Mouse (Mus musculus): ENCODE measurements around the gene Ubr1.
"Not testable (repeated sequence)": the region's sequence is repeated elsewhere in the genome, so short reads cannot be mapped to it uniquely, and the experiment has no call there.

Ubr1 gene

DNA sequence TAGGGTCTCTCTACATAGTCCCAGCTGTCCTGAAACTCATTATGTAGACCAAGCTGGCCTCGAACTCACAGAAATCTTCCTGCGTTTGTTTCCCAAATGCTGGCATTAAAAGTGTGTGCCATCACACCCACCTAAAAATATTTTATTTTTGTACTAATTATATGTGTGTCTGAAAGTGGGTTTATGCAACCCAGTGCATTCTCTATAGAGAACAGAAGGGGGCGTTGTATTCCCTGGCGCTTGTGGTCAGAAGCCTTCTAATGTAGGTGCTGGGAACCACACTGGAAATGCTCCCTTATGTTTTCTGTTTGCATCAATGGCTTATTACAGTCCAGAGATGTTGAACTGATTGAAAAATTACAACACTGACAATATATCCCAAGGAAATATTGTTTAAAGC lies 5.8 kb upstream of the Ubr1 start:
- peak; percentile 63 for DNase-seq

DNA sequence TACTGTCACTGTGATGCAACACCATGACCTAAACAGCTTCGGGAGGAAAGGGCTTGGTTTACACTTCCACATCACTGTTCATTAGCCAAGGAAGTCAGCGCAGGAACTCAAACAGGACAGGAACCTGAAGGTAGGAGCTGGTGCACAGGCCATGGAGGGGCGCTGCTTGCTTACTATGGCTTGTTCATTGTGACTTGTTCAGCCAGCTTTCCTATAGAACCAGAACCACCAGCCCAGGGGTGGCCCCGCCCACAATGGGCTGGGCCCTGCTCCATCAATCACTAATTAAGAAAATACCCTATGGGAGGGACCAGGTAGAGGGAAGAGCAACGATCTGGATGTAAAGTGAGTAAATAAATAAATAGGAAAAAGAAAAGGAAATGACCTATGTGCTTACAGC lies 2.4 kb upstream of the Ubr1 start:
- peak; percentile 42 for DNase-seq

DNA sequence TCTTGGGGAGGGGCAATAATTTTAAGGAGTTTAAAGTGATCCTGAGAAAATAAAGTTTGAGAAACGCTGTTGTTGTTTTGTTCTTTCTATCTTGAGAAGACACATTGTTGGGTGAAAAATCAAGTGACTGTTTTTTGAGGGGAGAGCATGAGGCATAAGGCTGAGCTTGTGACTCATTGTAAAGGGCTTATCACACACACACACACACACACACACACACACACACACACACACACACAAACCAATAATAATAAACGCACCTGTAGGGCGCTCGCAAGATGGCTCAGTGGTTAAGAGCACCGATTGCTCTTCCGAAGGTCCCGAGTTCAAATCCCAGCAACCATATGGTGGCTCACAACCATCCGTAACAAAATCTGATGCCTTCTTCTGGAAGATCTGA lies 1.7 kb upstream of the Ubr1 start:
- not testable (repeated sequence) for DNase-seq

DNA sequence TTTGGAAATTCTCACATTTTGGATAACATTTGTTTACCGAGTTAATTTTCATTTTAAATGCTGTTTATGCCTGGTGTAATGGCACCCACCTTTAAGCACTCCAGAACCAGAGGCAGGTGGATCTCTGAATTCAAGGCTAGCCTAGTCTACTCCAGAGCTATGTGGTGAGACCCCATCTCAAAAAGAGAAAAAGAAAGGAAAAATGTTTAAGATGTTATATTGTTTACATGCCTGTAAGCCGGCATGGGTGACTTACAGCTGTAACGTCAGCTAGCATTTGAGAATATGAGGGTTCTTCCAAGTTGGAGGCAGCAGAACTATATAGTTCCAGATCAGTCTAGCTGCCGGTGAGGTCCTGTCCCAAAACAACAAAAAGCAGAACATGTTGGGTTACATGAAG lies 1.3 kb upstream of the Ubr1 start:
- DNase-seq = no peak

DNA sequence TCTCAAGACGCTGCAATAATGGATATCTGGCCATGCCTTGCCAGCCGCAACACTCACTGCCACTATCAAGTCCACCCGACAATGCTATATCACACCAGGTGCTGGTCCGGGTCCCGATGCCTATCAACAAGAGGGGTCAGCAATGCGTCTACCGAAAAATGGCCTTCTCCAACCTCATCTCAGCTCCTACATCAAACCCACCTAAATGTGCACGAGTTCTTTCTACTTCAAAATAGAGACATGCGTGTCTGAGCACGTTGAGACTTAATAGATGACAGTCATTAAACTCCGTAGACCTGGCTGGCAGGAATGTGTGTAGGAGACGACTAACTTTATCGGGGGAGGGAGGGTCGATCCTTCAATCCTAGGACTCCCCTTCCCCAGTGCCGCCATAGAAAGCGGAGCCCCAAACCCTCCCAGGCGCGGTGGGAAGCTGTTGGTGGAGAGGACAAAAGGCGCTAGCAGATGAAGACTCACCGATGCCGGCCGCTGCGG lies 423 bp downstream of the Ubr1 start:
- peak; percentile 45 for DNase-seq

DNA sequence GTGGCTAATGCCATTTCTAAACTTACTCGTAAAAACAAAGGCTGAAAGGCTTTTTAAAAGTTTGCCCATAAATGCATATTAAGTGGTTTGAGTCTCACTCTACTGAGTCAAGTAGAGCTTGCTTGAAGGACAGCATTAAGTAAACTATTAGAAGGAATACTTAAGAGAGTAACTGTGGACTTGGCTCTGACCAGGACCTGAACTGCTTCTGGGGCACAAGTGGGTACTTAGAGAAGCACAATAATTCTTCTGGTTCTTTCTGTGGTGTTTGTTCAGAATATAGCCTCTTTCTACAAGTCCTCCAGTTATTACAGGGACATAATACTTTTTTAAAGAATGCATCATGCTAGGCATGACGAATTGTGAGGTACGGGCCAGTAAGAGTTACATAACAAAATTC lies 5.0 kb downstream of the Ubr1 start:
- DNase-seq = no peak

DNA sequence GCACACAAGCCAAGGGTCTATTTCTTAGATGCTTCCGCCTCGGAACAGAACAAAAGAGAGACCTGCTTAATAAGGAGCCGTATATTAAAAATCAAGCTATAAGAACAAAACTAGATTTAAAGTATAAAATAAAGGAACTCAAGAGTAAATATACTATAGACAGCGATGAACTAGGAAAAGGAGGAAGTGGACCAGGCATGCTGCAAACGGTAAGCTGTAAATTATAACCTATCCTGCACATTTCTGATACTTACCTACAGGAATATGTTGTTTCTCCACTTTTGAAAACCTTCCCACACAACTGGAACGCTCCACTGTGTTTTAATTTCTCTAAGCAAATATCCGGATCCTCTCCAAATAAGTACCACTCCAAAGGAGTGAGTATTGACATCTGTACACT lies 7.4 kb downstream of the Ubr1 start:
- no peak for DNase-seq

DNA sequence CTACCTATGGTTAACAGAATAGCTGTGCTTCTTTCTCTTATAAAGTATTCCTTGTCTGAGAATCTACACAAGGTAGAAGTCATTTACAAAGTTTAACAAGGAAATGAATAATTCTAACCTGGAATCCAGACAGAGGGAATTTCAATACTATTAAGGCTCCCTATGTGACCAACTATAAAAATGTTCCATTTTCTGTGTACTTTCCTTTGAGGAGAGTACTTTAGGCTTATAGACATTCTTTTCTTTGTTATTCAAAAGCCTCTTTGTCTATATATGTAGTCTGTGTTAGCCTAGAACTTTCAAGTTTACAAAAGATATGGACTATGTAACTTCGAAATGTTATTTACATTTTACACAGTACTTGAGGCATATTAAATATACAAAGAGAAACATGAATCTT lies 10.3 kb downstream of the Ubr1 start:
- DNase-seq = no peak

DNA sequence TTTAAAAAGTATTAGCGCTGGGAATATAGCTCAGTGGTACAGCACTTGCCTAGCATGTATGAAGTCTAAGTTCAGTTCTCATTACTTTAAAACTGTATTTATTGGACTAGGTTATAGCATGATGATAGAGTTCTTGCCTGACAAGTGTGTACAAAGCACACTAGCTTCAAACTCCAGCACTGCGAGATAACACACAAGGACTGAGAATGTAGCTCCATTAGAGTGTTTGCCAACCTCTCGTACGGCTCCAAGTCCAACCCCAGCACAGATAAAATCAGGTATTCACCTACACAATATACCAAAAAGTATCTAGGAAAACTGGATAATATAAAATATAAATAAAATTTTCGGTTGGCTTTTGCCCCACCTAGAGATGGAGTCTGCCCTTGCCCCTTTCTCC lies 10.7 kb downstream of the Ubr1 start:
- no peak for DNase-seq

DNA sequence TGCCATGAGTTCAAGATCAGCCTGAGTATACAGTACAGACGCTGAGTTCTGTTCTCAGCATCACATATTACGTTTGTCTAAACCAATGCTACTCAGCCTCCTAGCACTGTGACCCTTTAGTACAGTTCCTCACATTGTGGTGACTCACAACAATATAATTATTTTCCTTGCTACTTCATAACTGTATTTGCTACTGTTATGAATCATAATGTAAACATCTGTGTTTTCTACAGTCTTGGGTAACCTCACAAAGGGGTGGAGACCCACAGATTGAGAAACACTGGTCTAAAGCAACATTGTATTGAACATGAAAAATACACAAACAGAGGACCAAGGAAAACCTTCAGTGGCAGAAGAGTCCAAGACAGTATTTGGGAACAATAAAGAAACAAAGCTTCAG lies 11.2 kb downstream of the Ubr1 start:
- no peak for DNase-seq

DNA sequence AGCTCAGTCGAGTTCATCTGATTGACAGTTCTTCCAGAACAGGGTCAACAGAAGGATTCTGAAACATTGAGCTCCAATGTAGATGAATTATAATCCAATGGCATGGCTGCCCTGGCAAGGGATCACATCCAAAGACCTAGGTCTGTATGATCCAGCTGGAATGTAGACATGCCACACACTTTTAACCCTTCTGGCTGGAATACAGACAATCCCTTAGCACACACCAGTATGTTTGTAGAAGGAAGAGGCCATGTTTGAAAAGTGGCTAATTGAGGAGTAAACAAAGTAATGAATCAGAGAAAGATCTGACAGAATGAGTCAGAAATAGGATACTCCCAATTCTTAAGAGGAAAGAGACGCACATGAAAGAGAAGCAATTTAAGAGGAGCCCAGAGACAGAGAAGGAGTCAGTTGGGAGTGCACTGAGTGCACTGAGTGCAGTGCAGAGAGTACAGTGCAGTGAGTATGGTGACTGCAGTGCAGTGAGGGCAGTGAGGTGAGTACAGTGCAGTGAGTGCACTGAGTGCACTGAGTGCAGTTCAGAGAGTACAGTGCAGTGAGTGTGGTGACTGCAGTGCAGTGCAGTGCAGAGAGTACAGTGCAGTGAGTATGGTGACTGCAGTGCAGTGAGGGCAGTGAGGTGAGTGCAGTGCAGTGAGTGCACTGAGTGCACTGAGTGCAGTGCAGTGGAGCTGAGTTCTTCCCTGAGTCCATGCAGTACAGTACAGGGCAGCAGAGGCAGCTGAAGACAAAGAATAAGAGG lies 18.2 kb downstream of the Ubr1 start:
- DNase-seq = no peak

DNA sequence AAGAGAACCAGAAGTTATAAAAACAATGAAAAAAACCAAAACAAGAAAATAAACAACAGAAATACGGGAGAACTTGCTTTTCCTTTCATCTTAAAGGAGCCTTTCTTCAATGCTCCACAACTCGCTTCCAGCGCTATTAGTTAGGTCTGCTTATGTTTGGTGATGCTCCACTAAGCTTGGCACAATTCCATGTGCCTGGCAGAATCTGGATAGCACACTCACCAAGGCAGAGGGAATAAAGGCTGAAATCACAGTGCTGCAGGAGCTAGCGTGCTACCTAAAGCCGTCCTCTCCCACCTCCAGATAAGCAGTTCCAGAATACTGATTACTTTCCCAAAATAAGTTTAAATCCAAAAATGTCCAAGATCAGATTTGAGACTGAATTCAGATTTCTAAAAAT lies 19.3 kb downstream of the Ubr1 start:
- peak; percentile 80 for DNase-seq

DNA sequence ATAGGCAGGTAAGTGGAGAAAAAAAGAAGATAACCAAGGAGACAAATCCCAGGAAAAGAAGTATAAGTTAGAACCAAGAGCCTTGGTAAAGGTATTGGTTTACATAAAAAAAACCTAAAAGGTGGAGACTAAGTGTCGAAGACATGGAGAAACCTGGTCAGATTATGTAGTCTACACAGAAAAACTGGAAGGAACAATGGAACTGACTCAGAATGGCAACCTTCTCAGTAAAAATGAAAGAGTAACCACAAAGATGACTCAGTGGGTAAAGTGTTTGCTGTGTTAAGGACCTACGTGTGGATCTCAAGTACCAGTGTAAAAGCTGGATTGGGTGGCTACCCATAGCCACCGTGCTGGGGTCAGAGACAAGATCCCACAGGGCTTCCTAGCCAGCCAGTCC lies 37.5 kb downstream of the Ubr1 start:
- DNase-seq = no peak

DNA sequence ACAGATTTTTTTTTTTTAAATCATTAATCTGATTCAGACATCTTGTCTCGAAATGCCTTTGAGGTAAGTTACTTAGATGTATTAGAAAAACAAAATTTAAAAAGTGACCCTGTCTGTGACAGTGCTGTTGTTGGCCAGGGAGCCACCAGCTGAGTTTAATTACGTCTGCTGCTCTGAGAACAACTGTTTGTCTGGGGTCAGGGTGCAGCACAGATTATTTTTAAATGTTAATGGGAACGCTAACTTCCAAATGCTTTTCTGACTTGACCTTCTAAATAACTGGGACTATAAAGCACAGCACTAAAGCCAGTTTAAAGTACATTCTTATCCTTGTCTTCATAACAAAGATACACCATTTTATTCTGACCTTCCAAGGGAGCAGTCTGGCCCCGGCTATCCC lies 61.0 kb downstream of the Ubr1 start:
- no peak for DNase-seq

DNA sequence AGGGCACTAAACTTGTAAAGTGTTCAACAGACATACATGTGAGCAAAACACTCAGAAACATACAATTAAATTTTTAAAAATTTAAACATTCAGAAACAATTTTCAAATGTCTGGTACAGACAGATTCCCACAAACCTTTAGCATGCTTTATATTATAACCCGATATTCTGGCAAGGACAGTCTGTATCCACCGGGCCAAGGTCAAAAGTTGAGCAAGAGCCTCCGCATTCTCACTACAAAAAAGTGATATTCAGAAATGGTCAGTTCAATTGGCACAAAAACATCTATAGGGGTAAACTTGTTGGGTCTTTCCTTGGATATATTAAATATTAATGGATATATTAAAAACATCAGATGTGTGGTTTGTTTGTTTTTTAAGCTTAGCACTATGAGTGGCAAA lies 74.2 kb downstream of the Ubr1 start:
- no peak for DNase-seq

DNA sequence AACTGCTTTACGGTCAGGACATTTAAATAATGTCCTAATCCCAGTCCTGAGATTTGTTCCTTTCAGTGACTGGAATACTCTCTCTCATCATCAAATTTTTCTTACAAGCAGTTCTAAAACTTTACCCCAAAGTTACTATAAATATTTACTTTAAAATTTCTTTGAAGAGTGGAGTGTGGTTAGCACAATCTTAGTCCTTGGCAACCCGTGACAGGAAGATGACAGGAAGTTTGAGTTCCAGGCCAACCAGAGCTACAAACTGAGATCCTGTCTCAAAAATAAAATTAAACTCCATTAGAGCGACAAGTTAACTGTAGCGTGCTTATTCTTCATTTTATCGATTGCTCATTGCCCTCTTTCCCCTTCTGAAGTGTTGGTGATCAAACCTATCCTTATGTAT lies 82.9 kb downstream of the Ubr1 start:
- DNase-seq = no peak

DNA sequence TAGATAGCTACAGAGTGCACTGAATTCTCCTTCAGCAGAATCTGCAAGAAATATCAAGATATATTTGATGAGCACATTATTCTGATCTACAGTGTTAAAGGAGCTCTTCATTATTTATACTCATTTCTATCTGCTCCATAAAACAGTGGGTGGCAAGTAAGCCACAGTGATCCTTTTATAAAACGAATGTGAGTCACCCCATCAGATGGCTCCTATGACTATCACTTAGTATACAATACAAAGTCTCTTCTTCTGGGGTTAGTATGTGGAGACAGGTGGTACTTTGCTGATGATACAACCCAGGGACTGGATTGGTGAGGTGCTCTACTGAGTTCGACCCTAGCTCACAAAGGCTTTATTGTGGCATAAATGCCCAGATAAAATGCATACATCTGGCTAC lies 97.3 kb downstream of the Ubr1 start:
- DNase-seq = no peak

DNA sequence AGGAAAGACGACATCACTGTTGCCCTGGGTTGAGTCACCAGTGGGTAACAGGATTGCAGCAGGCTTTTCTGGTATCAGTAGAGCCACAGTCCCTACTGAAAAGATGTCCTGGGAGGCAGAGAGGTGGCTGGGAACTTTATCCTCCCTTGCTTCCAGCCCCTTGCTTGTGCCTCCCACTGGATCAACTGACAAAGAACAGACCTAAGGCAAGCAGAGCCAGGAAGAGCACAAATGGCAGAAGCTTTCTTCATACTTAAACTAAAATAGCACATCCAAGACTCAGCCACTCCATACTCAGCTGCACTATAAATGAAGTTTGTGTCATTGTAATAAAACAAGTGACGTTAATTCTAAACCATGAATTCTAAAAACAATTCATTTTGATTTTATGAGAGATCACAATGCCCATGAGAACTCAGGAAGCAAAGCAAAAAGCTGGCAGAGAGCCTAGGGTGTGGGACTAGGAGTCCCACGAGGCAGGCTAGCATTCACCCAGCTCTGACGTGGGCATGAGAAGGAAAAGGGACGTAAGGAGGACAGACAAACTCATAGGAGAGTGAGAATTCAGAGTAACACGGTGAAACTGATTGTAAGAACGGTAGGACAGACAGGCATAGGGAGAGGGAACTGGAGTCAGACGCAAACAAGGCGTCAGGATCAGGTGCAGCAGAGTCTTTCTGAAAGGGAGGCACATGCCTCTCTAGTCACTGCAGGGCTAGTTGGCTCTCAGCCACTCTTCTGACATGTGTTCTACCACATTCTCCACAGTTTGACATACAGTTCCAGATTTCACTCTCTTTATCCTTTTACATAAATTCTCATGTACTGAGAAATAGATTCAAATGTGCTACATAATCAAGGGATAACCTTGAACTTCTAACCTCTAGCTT lies 98.8 kb downstream of the Ubr1 start:
- no peak for DNase-seq

DNA sequence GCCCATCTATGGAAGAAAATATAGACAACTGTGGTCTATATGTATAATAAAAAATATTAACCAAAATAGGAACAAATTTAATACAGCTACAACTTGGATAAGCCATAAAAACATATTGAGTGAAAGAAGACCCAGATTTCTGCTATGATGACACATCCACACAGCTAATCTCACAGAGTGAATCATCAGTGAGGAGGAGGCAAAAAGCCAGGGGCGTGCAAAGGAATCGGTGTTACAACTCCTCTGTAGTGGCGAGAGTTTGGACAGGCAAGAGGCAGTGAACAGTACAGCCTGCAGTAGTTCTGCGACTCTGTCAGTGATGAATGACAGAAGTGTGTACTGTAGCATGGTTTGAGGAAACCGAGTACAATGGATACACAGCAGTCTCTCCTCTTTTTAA lies 103.2 kb downstream of the Ubr1 start:
- DNase-seq = no peak

DNA sequence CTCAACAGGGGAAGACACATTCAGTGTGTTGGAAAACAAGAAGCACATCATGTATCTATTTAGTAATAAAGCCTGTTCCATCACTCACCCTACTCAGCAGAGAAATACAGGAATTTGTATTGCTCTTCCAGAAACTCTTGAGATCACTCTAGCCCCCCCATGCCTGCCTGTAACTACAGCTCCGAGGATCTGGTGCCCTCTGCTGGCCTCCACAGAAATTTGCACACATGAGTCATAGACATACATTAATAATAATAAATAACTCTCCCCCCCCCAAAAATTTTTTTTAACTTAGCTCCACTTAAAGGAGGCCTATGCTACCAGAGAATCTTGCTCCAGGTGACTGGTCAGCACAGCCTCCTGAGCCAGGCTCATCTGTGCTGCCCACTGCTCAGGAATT lies 104.0 kb downstream of the Ubr1 start:
- no peak for DNase-seq

DNA sequence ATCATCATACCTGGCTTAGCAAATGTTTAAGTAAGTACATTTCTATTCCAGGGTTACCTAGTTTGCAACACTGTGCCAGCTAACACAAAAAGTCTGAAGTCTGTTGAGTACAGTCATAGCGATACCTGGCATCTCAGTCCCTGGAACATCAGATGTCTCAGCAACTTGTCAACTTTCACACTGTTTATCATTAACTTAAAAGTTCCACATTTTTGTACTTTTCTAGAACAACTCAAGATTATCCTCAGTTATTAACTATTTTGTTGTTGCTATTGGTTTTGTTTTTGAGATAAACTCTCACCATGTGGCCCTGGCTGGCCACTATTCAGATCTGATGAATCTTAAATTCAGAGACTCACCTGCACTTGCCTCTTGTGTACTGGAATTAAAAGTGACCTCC lies 107.1 kb downstream of the Ubr1 start:
- DNase-seq = no peak

DNA sequence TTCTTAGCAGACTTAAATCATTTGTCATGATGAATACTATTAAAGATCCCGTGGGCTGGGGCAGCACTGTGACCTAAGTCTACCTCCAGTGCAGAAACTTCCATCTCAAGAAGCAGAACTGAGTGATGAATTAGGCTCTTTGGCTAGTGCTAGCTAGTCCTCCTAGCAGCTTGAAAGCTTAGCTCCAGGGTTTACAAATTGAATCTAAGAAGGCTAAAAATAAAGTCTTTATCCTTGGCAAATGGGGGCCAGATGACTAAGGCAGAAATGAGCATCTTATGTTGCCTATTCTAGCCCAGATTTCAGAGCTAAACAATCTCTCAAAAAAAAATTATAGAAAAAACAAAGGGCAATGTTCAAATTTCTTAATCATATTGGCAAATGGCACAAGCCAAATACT lies 109.8 kb downstream of the Ubr1 start:
- no peak for DNase-seq

DNA sequence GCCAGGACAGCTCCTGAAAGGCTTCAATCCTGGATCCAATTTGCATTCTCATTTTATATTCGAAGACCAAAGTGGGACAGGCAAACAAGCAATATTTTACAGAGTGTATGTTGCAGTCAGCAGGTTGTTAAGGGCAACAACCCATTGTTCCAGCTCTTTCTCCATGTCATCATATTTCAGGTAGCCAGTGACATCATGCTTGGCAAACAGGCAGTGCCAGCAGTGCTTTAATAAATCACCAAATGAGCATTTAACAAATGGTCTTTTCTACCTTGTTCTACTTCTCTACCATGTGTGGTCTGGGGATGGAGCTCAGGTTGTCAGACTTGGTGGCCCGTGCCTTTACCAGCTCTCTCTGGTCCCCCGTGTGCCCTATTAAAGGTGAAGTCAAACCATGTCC lies 112.4 kb downstream of the Ubr1 start:
- no peak for DNase-seq

DNA sequence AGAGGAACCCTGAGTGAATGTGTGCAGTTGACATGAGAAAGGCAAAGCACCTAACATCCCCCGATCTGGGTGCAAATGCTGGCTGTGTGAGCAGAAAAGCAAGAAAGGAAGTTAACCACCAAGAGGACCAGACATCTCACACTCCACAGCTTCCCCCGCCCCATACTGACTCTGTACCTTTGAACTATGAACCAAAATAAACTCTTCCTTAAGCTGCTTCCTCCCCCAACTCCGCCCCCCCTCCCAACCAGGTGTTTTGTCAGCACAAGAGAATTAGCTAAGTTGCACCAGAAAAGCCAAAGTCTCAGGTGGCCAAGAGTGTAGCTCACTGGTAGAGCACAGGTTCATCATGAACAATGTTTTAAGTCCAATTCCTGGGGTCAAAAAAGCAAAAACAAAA lies 117.4 kb downstream of the Ubr1 start:
- DNase-seq = no peak

All from cerebellum, adult 9-10 months (tissue).